Mouse (Mus musculus) common myeloid progenitor, adult 5-6 weeks (primary cell): ENCODE measurements at regions not wholly inside any gene's neighbourhood (a gene's known extent, or its start where the extent isn't known, plus 50 kb on each side); places are given as distances from the start of the nearest gene placed in this dataset.

Experiments
- ATAC-seq: replicated peaks from 2 replicates; pipeline ENCODE4 v1.8.0; 2016; ENCODE audit warnings: low read depth, mild to moderate bottlenecking, moderate TSS enrichment, inconsistent platforms; ENCODE audit not compliant: poor library complexity, severe bottlenecking

GRCm38 (mm10) chr12:77663180-77663579 is 425.3 kb downstream of the Fut8 start:
- no peak for ATAC-seq

- no peak for ATAC-seq
These were observed 425.9 kb downstream of the Fut8 start for GRCm38 (mm10) chr12:77663665-77664374.

- peak; percentile 66 for ATAC-seq
These were observed 428.5 kb downstream of the Fut8 start for GRCm38 (mm10) chr12:77666411-77666810.

GRCm38 (mm10) chr12:77667151-77667874 is 429.4 kb downstream of the Fut8 start:
- ATAC-seq = no peak

GRCm38 (mm10) chr12:77667875-77668204 is 429.9 kb downstream of the Fut8 start:
- ATAC-seq = peak; percentile 88

GRCm38 (mm10) chr12:77670531-77670930 is 432.6 kb downstream of the Fut8 start:
- no peak for ATAC-seq

GRCm38 (mm10) chr12:77674352-77674751 is 436.4 kb downstream of the Fut8 start:
- ATAC-seq = no peak

- peak; percentile 93 for ATAC-seq
These were observed 436.8 kb downstream of the Fut8 start for GRCm38 (mm10) chr12:77674755-77675154.

- ATAC-seq = no peak
These were observed 440.1 kb downstream of the Fut8 start for GRCm38 (mm10) chr12:77678040-77678439.

GRCm38 (mm10) chr12:77694101-77694500 is 456.2 kb downstream of the Fut8 start:
- ATAC-seq = no peak

GRCm38 (mm10) chr12:77696039-77696631 is 458.2 kb downstream of the Fut8 start:
- no peak for ATAC-seq

GRCm38 (mm10) chr12:77696662-77697061 is 458.7 kb downstream of the Fut8 start:
- ATAC-seq = no peak

- no peak for ATAC-seq
These were observed 460.2 kb downstream of the Fut8 start for GRCm38 (mm10) chr12:77698088-77698487.

- no peak for ATAC-seq
These were observed 462.1 kb downstream of the Fut8 start for GRCm38 (mm10) chr12:77699896-77700605.

GRCm38 (mm10) chr12:77715506-77715905 is 477.6 kb downstream of the Fut8 start:
- no peak for ATAC-seq

- ATAC-seq = no peak
These were observed 478.1 kb downstream of the Fut8 start for GRCm38 (mm10) chr12:77715979-77716378.

- no peak for ATAC-seq
These were observed 466.3 kb upstream of the Gm6657 start for GRCm38 (mm10) chr12:77727766-77728165.

GRCm38 (mm10) chr12:77739047-77739760 is 454.8 kb upstream of the Gm6657 start:
- ATAC-seq = no peak

- ATAC-seq = no peak
These were observed 451.3 kb upstream of the Gm6657 start for GRCm38 (mm10) chr12:77742716-77743115.

- no peak for ATAC-seq
These were observed 444.5 kb upstream of the Gm6657 start for GRCm38 (mm10) chr12:77749438-77750007.
